Mouse (Mus musculus) natural killer cell, adult 2 months (primary cell): ENCODE measurements around the gene Map1a.
A peak's percentile ranks its signal among the peaks of the same experiment; 100 is the strongest.

ENCODE experiments used
- DNase-seq, 2 experiments: peaks; one replicate each; pipeline ENCODE4 v3.0.0; 2022; ENCODE audit warnings: low spot score in 2 of 2

The Map1a gene

DNA sequence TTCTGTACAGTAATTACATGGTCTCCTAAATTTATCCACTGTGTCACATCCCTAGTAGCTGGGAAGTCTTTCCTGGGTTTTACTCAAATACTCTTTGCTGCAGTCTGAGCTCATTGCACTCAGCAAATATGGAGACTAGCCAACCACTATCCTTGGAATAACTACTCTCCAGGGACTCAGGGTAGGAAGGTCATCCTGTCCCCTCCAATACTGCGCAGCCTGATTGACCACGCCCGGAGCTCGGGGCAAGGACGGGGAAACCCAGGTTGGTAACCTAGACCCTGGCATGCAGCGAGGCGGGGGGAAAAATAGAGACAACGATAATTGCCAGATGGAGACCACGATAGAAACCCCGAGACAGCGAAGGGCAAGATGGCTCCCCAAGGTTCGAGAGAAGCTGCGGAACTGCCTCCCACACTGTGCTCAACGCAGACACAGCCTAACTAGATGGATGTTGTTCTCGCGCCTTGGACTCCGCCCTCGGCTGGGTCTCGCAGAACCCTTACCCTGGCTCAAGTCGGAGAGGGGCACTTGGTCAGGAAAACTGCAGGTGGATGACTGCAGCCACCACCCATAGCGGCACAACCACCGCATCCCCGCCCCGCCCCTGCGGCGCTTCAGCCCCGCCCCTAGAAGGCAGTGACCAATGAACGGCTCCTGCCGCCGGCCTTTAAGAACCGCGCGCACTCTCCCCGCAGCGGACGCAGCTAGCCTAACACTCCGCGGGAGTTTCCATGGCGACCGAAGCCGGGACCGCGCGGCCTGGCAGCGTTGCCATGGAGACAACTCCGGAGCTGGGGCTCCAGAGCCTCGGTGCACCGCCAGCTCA lies at the start of gene Map1a:
Gene Map1a (plus strand): TSS at position 700 of the 829 bp plus-strand sequence.
- DNase-seq, result peak; percentile 90

DNA sequence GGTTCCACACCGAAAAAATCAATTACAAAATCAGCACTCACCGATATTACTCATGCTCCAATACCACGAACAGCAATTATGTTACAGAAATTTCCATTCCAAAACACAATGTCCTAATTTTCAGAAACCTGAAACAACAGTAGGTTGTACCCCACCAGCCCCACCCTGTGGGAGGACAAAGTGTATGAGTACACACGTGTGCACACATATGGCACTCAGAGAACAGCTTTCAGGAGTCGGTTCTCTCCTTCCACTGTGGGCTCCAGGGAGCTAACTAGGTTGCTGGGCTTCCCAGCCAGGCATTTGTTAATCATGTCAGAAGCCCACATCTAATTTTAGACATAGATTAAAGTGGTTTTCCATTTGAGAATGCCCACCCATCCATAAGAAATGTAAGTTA lies 45.3 kb upstream of the Map1a start:
- DNase-seq, result no peak

DNA sequence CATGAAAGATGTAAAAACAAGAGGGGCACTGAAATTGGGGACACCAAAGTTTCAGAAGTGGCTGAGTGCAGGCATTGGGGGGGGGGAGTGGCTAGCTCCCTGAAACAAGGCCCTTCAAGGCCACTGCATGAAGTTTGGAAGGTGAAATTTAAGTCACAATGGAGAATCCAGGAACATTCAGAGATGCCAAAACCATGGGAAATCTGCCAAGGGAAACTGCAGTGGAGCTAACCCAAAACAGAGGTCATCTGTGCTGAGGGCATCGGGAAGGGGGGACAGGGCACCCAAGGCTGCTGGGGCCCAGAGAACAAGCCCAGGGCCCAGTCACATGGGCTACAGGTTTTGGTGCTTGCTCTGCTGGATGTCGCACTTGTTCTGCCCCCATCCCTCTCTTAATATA lies 39.6 kb upstream of the Map1a start:
- DNase-seq, result no peak

DNA sequence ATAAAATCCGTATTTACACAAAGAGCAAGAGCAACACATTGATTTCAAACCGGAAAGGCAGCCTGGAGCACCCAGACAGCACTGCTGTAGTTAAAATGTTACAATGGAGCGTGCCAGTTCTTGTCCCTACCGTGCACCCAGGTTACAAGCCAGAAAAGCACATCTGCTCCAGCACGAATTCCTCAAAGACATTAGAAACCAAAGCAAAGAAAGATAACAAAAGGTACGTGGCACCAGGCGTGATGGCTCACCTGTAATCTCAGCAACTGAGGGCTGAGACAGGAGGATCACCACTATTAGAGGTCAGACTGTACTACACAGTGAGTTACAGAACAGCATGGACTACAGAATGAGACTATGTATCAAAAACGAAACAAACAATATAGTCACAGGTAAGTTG lies 21.0 kb upstream of the Map1a start:
- DNase-seq, result no peak

DNA sequence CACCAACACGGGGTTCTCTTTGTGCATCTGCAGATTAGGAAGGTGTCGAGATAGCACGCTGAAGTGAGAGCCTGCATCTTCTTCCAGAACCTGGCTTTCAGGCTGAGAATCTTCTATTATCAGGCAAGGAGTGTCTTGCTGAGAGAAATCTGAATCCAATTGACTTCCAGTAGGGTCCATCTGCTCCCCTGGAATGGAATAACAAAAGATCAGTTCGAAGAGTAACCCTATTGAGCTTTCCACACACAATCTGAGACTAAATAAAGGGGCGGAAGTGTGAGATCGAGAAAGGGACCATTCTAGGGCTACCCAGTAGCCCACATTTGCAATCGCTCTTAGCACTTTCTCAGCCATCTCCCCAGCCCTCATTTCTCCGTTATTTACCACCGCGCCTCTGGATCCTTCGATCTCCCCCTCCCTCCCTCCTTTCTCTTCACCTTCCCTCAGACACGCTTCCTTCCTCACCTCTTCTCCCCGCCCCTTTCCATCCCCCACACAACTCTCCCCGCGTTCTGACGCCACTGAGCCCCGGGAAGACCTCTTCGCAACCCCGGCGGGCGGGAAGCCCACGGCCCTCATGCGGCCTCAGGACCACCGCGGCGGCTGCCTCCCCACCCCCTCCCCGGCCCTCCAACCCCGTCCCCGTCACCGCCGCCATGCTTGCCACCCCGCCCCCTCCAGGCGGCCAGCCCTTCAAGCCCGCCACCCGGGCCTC lies 18.7 kb upstream of the Map1a start:
- DNase-seq, result peak; percentile 6 to 10

DNA sequence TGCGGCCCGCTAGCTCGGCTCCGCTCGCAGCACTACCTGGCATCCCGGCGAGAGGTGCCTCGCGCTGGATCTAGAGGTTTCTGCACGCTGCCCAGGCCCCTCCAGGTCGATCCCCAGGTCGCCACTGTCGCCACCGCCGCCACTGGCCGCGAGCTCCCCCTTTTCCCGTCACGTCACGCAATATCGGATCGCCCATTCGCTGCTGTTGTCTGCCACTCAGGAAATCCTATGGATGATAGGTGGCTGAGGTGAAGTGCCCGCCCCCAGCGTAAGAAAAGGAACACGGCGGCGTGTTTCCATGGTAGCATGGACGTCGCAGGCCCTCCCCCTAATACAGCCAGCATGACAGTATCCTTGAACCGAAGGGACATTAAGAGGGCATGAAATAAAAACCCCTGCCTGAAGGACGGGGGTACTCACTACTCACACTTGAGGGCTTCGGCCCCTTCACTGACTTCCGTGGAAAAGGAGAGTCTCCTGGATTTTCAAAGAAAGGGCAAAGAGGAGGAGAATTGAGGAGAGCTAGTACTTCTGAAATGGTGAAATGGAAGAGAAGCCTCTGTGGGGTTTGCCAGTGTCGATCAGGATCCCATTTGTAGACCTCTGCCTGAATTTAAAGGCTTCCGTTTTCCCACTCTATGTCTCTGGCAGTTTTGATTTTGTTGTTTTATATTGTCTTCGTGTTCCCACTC lies 18.0 kb upstream of the Map1a start, which contains the start of gene Trp53bp1:
Gene Trp53bp1 (minus strand): TSS at position 172 of the 692 bp plus-strand sequence.
- peak; percentile 92 to 93 for DNase-seq

DNA sequence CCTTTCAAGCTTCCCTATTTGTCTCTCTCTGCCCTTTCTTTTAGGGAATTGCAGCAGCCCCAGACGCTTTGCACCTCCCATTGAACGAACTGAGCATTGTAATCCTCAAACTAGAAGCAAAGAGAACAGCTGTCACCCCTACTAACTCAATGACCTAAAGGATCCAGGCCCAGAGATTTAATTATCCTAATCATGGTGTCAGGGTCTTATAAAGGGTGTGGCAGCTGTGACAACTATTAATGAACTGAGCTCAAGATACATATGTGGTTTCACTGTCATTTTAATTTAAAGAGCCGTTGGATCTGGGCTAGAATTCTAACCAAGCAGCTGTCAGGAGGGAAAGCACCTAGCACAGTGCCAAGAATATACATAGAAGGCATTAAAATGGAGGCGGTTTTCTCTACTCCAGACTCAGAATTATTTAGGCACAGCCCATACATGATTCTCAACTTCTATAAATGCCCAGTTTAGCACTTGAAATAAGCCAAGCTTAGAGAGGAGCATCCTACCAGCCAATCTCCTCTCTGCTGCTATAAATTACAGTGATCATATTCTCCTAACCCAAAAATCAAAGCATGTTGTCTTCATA lies 17.4 kb upstream of the Map1a start:
- DNase-seq, result no peak

DNA sequence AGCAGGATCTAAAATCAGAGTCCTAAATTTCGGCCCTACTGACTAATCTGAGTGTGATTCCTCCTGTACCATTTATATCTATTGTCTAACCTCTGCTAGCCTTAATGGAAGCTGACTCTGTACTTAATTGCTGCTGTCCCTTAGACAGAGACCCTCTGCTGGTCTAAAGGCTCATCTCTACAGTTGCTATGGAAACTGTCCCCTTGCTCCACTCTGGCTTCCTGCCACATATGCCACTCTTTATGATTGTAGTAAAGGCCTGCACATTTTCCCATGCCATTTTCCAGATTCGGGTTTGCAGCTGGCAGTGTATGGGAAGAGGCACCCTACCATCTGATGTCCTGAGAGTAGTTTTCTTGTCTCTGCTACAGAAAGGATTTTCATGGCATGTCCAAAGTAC lies 1.6 kb upstream of the Map1a start:
- DNase-seq, result no peak

DNA sequence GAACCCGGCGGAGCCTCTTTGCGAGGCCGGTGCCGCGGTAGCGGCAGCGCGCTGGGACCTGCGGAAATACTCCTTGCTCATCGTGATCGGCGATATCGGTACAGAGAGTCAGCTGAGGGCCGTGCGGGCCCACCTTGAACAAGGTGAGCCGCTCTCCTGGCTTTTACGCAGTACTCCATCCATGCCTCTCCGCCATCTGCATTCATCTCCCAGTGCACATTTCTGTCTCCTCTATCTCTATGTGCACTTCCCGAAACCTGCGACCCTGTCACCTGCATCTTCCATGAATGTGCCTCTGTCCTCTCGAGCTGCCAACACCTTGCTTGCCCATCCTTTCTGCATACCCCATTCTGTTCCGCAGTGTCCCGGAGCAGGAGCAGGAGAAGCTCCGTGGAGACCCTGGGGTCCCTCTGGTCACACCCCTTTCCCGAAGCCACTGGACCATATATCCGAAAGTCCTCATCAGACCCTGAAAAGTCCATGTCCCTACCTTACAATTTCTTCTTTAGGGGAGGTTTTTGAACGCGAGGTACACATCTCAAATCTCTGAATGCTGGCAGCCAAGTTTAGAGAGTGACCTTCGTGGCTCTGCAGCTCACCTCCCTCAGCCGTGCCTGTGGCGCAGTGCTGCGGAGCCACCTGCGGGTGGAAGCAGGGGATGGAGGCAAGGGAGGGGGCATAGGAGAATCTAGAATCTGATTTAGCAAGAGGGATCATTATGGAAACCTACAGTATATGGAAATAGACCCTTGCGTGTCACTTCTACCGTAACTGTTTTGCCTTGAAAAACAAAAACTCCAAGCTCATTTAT lies 535 bp downstream of the Map1a start:
- DNase-seq, result no peak

DNA sequence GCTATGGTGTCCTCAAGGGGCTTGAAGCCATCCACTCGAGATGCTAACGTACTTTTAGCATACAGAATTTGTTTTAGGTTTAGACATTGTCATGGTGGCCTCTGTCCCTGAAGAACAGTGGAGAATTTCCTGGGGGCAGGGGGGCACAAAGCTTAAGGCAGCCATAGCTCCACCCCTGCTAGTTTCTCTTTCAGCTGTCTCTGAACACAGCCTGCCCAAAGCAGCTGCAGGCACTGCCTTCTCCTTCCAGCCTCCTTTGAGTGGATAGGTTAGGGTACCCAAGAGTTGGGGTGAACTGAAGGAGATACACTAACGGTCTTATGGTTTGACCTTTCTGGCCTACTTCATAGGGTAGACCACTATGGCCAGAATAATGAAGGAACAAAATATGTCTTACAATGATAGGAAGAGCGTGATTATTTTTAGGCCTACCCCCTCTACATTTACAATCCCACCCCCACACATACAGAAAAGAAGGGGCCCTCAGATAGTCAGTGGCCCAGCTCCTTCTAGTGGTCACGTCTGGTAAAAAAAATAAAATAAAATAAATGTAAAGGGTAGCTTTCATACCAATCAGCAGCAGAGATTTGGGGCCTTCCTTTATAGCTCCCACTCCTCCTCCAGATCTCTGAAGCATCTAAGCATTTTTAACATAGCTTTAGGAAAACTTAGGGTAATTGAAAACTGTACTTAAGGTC lies 3.1 kb downstream of the Map1a start:
- DNase-seq, result no peak

DNA sequence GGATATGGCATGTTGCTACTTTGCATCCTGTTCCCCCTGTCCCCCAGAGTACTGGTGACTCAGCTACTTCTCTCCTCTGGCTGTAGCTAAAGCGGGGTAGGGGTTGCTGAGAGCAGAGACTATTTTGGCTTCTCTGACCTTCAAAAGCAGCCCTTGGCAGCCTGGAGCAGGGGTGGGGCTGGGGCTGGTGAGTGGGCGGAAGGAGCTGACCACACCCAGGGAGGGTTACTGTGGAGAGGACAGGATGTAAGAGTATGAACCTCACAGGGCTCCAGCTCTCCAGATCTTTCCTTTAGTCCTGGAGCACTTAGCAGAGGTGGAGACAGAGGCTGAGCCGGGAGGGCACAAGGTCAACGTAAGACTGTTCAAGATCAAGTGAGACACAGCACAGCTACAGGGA lies 4.8 kb downstream of the Map1a start:
- no peak for DNase-seq

DNA sequence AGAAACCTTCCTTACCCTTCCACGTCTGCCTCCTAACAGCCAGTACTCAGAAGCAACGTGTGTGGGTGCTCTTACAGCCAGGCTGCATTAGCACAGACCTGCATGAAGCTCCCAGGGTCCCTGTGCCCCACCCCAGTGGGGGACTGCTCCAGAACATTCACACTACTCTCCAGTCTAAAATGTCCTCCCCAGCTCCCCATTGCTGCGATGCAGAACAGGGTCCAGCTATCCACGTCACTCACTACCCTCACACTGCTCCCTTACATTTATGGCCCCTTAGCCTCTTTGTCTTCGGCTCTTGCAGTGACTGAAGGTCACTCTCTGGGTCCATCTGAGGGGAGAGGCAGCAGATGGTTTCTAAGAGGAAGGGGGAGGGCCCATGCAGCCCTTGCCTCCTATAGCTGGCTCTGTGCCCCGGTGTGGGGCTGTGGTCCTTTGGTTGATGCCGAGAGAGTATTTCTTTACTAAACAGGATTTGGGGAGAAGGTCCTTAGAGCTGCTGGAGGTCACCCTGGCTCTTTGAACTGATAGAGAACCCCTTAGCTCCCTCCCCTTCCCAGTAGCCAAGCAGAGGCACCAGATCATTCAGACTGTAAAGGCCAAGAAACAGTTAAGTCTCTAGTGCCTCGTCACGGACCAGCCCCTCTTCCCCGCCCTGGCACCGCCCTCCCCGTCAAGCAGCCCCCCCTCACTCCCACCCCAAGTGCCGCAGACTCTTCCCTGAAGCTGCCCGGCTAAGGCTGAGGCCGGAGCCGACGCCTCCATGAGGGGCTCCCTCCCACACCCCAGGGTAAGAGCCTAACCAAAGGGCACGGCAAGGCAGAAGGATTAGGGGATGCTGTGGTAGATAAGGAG lies 5.6 kb downstream of the Map1a start:
- no peak for DNase-seq

DNA sequence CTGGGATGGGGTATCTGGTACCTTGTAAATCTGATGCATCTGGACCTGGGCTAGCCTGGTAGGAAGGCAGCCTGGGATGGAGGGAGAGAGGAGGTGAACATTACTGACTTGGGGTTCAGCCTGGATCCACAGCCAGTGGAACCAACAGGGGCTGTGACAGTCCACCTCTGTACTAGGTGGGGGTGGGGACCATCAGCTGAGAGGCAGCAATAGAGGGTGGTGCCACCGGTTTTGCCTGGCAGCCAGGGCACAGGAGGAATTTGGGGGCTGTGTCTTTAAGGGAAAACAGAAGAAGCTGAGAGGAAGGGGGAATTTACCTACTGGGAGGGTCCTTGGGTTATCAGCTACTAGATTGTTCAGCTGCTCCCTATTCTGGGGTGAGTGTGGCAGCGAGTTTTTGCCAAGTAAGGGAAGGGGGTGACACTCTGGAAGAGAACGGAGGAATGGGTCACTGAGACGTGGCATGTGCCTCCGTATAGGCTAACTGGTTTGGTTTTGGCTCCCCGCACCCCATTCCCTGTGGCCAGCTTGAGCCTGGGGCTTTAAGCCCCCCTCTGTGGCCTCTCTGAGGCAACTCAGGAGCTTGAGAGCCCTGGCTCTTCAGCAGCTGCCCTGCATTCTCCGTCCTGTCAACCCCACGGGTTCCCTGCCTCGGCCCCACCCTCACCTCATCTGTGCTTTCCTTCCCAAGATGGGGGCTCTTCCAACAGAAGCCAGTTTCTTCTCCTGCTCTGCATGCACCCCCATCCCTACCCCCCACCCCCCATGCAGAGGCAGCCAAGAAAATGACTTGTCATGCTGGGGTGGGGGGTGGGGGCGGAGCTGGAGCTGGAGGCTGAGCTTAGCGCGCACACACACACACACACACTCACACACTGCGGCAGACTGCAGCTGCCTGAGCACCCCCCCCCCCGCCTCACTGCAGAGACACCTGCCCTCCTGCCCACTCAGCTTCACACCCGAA lies 6.5 kb downstream of the Map1a start:
- DNase-seq, result no peak

DNA sequence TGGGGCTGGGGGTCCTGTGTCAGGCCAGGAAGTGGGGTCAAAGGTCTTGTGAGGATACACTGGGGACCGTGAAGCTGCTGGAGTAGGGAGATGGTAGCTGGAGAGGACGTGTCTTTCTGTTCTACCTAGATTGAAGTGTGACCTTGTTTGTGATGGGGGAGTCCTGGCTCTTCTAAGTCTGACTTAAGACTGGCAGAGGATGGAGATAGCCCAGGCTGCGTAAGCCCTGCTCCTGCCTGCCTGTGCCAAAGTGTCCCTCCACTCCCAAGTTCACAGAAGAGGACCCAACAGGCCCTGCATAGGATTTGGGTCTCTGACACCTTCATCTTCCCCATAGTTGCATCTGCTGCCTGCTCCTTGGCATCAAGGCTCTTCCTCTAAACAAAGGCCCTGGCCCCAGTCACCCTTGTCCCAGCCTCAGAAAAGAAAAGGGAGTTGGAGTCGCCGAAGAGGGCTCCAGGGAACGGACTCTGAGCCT lies 7.4 kb downstream of the Map1a start:
- DNase-seq, result no peak

DNA sequence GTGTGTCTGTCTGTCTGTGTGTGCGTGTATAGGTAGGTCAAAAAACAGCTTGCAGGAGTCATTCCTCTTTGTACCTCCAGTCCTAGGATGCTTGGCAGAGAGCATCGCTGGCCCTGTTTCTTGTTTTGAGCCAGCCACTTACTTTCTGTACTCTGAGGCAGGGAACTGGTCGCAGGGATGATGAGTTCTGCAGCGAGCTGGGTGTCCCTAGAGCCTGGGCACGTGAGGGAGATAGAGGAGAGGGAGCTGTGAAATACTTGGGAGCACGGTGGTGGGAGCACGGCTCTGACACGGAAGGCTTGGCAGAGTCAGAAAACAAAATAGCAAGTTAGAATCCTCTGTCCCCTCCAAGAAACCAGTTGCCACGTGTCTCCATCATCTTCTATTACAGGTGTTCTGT lies 8.3 kb downstream of the Map1a start:
- DNase-seq, result no peak

DNA sequence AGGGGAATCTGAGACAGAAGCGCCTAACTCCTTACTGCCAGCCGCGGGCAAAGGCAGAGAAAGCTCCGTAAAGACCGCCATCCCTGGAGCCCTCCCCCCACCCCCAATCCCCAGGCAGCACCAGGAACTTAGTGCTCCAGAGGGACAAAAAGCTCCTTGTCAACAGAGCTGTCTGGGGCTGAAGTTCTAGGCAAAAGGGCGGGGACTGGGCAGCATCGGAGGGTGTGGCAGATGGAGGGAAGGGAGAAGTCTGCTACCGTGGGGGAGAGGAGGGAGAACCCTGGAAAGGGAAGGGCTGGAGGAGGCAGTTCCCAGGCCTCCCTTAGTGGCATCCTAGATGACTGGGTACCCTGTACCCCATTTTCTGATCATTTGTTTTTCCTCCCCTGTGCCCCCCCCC lies 8.7 kb downstream of the Map1a start:
- DNase-seq, result no peak

DNA sequence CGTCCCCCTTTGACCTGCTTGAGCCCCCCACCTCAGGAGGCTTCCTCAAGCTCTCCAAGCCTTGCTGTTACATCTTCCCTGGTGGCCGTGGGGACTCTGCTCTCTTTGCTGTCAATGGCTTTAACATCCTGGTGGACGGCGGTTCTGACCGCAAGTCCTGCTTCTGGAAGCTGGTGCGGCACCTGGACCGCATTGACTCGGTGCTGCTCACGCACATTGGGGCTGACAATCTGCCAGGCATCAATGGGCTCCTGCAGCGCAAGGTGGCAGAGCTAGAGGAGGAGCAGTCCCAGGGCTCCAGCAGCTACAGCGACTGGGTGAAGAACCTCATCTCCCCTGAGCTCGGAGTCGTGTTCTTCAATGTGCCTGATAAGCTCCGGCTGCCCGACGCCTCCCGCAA lies 10.1 kb downstream of the Map1a start:
- DNase-seq, result no peak

DNA sequence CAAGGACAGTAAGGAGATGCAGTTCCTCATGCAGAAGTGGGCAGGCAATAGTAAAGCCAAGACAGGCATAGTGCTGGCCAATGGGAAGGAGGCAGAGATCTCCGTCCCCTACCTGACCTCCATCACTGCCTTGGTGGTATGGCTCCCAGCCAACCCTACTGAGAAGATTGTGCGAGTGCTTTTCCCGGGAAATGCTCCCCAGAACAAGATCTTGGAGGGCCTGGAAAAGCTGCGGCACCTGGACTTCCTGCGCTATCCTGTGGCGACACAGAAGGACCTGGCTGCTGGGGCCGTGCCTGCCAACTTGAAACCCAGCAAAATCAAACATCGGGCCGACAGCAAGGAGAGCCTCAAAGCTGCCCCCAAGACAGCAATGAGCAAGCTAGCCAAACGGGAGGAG lies 10.6 kb downstream of the Map1a start:
- no peak for DNase-seq
